Mouse (Mus musculus): ENCODE data around the gene Akap5.

The Akap5 gene

GRCm38 (mm10) chr12:76369206-76369977 is 44.7 kb downstream of the Akap5 start, which contains the start of gene Zbtb25:
Gene Zbtb25 (minus strand): TSS chr12:76369602.
- in situ Hi-C loops (cut with MseI, MboI), result no loop called here

- in situ Hi-C loops (cut with MseI, MboI), result no loop called here
Observed at GRCm38 (mm10) chr12:76369978-76370830, 45.5 kb downstream of the Akap5 start, which contains the start of gene Zbtb1. Gene Zbtb1 (plus strand): TSS chr12:76370266.

- in situ Hi-C loops (cut with MseI, MboI), result no loop called here
Observed at GRCm38 (mm10) chr12:76370831-76371571, 46.3 kb downstream of the Akap5 start.

- in situ Hi-C loops (cut with MseI, MboI), result no loop called here
Observed at GRCm38 (mm10) chr12:76372046-76372445, 47.4 kb downstream of the Akap5 start.

GRCm38 (mm10) chr12:76372881-76373818 is 48.5 kb downstream of the Akap5 start:
- in situ Hi-C loops (cut with MseI, MboI), result no loop called here

GRCm38 (mm10) chr12:76373991-76374390 is 49.3 kb downstream of the Akap5 start:
- in situ Hi-C loops (cut with MseI, MboI), result no loop called here

DNA sequence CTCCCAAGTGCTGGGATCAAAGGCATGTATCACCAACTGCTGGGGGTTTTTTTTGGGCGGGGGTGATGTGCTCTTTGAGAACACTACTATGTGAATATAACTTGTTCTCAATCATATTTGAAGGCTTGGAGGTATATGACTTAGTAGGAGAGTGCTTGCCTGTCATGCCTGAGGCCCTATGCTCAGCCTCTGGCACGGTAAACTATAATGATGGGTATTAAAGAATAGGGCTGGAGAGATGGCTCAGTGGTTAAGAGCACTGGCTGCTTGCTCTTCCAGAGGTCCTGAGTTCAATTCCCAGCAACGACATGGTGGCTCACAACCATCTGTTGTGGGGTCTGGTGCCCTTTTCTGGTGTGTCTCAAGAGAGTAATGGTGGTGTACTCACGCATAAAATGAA is 50.2 kb downstream of the Akap5 start:
- in situ Hi-C loops (cut with MseI, MboI), result no loop called here

DNA sequence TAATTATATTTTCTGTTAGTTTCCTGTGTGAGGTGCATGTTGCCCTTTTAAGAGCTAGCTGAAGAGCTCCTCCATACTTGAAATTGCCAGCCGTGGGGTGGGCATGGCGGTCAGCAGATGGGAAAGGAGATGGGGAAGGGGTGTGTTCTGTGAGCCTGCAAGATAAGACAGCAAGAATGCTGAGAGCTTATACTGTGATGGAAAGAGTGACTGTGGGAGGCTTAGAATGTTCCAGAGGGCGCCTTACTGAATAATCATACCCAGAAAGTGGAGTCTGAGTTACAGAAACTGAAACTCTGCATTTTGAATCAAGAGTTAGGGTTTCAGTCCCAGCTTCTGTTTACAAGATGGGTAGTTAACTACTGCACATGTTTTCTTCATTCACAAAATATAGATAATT is 50.8 kb downstream of the Akap5 start:
- in situ Hi-C loops (cut with MseI, MboI), result no loop called here

DNA sequence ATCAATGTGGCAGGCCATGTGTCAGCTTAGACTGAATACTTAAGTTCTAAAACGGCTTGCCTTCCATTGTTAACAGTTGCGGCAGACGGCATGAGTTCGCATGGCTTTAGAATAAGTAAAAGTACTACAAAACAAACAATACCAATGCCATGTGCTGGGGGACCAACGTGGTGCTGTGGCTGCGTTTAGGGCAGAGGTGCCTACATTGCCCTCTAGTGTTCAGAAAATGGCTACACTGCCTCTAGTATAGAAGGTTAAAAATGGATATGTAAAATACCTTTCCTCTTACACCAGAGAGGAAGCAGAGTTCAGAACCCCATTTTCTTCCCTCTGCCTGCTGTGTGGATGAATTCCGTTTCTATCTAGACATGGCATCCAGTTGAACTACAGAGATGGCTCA is 52.0 kb downstream of the Akap5 start:
- in situ Hi-C loops (cut with MseI, MboI), result no loop called here

- in situ Hi-C loops (cut with MseI, MboI), result no loop called here
Observed at GRCm38 (mm10) chr12:76377059-76377458, 52.4 kb downstream of the Akap5 start.

DNA sequence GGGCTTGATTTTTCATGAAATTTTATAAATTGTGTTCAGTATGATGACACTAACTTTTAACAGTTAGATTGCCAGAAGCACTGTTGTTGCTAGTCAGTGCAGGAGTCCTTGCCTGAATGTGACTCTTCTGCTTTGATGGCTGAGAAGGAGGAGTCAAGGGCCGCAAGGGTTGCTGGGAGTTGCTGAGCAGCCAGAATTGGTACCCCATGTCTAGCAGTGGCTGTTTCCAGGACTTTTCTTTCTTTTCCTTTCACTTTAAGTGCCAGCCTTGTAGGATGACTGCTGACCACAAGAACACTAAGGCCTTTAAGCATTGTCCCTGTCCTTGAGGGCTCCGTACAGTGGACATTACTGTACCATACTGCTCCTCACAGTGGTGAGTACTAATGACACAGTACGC is 53.0 kb downstream of the Akap5 start:
- in situ Hi-C loops (cut with MseI, MboI), result no loop called here

DNA sequence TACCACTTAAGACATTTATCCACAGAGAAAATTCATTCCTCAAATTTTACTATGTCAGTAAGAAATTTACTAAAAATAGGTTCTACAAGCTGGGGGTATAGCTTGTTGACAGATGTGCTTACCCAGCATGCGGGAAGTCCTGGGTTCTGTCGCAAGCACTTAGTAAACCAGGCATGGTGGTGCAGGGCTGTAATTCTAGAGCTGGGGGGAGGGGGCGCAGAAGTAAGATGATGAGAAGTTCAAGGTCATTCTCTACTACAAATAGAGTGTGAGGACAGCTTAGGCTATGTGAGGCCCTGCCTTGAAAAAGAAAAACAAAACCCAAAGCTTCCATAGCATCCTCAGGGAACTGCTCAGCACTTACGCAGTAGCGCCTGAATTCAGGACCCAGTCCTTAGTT is 53.9 kb downstream of the Akap5 start:
- in situ Hi-C loops (cut with MseI, MboI), result no loop called here

DNA sequence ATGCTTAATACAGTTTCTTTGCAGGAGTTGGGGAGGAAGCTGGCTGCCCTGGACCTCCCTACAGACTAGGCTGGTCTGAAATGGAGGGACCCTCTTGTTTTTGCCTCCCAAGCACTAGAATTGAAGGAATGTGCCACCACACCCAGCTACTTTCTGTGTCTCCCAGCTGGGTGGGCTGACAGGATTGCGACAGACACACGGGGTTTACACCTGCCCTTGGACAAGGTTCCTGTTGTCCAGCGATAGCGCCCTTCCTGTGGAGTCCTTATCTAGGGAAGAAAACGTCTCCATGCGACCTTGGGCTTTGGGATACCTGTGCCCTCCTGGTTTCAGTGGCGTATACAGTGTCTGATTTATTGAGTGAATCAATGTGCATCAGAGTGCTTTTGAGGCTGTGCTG is 55.5 kb downstream of the Akap5 start:
- in situ Hi-C loops (cut with MseI, MboI), result no loop called here

All from mouse trophoblast stem cell (cell line).